Mouse (Mus musculus) adrenal gland, adult (tissue): ENCODE measurements around the gene Acot7.

ENCODE experiments used
- DNase-seq, 2 experiments: peaks; one replicate each; pipeline ENCODE4 v3.0.0; 2022 to 2023; ENCODE audit warnings: low spot score in 1 of 2; ENCODE audit not compliant: inconsistent age in 2 of 2

The Acot7 gene

DNA sequence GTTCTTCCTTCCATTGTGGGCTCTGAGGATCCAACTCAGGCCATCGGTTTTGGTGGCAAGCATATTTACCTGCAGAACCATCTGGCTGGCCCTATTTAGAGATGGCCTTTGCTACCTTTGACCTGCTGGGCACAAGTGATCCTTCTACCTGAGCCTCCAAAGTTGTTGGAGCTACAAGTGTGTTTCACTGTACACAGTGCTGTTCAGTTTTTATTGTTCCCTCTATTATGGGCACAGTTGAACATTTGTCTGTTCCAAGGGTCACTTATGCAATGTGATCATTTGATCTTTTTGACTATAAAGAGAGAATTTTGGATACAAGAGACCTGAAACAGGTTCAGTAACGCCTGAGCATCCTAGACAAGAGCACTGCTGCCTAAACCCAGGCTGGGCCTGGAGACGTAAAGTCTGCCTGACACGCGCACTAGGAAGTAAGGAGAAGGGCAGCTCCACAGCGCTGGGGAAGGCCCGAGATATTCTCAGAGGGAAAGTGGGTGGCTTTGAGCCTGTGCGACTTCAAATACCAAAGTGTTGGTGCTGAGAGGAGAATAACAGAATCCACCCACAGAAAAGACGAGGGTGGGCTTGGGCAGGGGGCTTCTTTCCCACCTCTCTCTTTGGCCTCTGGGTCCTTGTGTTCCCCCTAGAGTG, 65.4 kb downstream of the Acot7 start:
- DNase-seq = no peak

DNA sequence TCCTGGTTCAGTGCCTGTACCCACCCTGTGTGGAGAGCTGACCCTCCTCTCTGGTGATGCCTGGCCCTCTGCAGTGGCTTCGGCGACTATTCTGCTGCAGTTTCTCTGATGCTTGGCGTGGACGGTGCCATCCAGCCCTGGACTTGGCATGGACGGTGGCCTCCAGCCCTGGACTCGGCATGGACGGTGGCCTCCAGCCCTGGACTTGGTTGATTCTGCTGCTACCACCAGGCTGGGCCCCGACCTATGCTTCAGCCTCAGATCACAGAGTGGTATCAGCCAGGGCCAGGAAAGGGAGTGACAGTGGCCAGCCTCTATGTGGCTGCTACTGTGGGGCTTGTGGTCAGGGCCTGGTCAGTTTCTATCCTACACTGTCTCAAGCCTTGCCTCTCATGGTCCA, 66.0 kb downstream of the Acot7 start:
- DNase-seq = no peak

DNA sequence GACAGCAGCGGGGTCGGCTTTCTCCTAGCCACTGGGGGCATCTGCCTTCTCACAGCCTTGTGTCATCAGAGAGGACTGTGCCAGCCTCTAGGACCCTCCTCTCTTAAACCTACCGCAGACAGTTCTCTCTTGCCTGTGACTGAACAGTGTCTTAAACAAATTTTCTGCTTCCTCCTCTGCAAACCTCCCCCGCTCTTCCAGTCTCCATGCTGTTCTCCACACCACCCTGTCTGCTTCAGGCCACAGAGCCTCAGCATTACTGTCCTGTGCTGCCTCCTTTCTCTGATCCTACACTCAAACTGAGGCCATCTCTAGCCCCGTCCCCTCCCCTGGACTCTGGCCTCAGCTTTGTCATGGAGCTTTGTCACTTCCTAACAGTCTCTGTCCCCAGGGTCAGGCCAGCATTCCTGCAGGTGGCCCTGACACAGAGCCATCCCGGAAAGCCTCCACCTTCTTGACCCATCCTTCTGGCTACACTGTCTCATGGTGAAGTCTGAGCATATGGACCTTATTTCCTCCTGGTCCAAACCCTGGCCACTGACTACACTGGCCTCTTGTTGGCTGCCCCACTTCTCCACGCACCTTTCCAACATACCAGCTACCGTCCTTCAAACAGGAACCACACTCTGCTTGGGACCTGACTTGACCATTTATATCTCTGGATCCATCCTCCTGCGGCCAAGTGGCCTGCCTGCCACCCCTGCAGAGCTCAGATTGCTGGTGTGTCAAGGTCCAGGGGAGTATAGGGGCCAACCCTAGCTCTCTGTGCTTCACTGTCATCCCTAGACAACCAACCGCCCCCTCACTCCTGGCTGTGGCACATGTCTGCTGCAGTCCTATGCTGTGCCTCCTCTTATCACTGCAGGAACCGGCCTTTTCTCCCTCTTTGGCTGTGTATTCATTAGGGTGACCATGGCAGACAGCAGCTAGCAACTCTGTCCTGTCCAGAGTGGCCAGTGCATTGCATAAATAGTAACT, 66.9 kb downstream of the Acot7 start:
- DNase-seq = no peak

DNA sequence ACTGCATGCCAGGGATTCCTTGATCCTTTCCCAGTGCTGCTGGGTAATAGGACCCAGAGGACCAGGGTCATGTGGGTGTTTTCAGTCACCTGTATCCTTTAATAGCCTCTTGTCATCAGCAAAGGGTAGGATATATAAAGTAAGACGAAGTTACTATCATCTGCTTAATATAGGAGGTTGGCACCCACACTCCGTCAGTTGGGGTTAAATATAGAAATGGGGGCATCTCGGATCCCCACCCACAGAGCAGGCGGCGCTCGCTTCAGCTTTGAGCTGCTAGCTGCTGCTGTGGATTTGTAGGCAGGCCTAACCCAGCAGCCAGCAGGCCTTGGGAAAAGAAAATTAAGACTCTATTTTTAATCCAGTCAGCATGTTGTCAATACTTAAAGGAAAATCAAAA, 68.1 kb downstream of the Acot7 start:
- DNase-seq = no peak

DNA sequence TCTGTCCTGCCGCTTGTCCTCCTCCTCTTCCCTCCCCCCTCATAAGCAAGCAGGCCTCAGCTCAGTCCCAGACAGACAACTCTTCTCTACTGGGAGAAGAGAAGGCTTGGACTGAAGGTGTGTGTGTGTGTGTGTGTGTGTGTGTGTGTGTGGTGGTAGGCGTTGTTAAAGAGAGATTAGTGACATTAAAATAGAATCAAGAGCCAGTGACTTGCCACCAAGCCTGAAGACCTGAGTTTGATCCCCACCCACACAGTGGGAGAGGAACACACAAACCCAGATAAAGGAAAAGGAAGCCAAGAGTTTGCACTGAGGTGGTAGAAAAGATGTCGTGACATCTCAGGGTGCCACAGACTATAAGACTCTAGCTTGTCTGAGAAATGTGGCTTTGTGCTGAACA, 69.3 kb downstream of the Acot7 start:
- no peak for DNase-seq

DNA sequence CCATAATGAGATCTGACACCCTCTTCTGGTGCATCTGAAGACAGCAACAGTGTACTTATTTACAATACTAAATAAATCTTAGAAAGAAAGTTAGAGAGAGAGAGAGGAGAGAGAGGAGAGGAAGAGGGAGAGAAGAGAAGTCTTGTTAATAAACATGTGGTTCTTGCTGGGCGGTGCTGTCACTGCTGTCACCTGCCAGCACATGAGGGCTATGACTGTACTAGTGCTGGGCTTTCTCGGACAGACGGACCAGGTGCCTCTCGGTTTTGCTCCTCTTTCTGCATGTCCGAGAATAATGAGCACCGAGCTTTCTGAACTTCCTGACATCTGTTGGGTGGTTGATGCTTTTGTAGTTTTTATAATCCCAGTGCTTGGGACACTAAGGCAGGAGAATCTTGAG, 72.7 kb downstream of the Acot7 start:
- no peak for DNase-seq

DNA sequence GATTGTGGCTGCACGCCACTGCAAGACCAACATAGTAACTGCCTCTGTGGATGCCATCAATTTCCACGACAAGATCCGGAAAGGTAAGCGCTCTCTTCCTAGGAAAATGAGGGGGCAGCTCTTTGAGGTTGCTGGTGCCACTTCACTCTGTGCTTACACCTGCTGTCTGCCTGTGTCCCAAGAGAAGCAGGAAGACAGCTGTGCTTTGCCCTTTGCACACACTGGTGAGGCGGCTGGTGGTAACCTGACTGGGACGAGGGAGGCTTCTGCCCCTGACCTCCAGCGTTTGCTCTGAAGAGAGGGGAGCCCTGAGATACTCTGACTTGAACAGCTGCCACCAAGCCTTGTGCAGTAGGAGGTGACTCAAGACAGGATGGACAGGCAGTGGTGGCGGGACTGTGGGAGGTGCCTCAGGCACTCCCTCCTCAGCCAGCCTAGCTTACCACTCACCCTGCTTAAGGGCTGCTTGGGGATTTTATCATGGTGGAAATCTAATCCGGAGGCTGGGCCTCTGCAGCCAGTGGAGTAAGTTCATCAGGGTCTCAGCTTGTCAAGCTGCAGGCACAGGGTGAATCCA, 75.3 kb downstream of the Acot7 start:
- DNase-seq = peak; percentile 27 to 81

- DNase-seq = peak in 1 of 2 experiments; percentile 62
These were observed 79.1 kb downstream of the Acot7 start for GRCm38 (mm10) chr4:152257070-152257469.

GRCm38 (mm10) chr4:152260451-152260850, 82.5 kb downstream of the Acot7 start:
- DNase-seq = peak; percentile 31 to 76

DNA sequence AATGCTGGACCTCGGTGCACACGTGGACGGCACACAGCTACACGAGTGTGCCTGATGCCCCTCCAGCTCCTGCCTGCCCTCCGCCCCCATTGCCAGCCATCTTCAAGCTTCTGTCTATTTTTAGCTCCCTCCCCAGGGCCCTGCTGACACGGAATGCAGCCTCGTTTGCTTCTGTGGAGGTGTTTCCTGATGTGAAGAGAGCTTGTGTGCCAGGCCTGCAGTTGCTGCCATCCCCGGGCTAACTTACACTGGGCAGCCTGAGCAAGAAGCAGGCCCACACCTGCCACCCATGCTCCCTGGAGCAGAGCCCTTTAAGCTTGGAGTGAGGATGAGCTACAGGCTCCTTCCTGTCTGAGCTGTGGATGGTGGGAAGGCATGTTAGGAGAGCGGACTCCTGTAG, 84.3 kb downstream of the Acot7 start:
- DNase-seq = no peak

GRCm38 (mm10) chr4:152263089-152263488, 85.2 kb downstream of the Acot7 start:
- no peak for DNase-seq

DNA sequence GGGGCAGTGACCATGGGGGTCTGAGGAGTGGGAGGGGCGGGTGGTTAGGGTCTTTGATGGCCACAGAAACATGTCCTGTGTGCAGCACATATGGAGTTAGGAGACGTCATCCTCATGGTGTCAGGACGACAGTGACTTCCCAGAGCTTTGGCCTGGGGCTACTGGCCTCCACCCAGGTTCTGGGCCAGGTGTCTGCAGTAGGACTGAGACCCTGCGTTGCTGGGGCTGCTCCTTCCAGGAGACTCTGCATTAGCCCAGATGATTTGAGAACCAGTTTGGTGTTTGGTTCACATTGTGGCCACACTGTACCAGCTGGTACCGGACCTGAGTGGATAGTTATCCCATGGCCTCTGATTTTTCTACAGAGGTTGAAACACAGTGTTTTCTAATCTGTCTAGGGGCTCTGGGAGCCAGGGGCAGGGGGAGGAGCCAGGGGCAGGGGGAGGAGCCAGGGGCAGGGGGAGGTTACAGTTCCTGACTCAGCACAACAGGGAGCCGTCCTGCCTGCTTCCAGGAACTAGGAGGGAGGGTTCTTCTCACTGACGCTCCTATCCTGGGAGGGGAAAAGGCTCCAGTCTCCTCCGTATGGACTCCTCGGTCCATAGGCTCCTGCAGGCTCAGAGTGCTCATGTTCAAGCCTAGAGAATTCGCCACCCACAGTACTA, 85.7 kb downstream of the Acot7 start:
- DNase-seq = no peak

DNA sequence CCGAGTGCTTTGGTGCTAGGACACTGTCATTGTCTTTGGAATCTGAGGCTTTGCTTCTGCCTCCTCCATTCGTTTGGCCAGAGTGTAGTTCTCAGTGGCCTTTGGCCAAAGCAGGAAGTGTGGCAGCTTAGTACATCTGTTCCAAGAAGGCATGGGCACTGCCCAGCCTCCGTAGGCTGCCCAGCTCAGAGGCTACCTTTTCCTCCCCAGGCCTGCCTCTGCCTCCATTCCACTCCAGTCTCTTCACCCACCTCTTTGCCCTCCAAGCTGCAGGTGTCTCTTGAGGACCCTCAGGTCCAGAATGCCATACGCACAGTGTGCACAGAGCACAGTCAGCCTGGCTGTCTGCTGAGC, 86.2 kb downstream of the Acot7 start:
- no peak for DNase-seq

DNA sequence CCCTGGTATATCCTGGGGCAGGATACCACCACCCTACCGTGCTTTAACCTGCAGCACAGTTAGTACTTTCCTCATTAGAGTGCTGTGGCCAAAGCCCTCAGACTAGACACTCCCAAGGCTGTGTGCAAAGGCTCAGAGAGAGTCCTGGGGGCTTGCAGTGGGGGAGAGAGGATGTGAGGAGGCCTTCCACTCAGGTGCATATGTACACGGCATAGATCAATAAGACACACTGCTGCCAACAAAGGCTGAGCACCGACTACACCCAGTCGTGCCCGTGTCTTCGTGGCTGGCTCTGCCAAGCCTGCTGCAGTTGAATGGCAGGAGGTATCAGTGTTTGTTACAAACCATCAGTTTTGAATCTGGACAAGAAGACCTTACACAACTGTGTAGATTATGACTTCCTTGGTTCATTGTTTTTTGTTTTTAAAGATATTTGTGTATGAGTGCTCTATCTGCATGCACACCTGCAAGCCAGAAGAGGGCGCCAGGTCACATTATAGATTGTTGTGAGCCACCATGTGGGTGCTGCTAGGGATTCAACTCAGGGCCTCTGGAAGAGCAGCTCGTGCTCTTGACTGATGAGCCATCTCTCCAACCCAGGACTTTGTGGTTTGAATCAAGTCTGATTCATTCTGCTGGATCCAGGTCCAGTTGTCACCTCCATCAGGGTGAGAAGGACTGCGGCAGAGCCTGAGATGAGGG, 87.1 kb downstream of the Acot7 start:
- no peak for DNase-seq

DNA sequence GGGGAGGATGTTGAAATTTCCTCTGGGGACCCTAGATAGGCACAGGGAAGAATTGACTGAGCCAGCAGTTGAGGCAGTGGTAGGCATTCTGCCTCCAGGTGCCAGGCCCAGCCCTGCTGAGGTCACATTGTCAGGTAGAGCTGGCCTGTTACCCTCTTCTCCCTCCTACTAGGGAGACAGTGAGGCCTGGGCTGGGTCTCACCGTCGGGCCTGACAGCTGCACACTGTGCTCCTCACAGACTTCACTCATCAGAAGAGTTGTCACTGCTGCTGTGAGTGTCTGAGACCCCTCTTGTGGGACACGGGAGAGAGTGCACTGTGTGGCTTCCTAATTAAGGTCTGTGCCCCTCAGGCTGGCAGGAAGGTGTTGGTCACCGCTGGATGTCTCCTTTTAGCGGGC, 87.9 kb downstream of the Acot7 start:
- no peak for DNase-seq

GRCm38 (mm10) chr4:152266236-152266895, 88.4 kb downstream of the Acot7 start:
- no peak for DNase-seq

DNA sequence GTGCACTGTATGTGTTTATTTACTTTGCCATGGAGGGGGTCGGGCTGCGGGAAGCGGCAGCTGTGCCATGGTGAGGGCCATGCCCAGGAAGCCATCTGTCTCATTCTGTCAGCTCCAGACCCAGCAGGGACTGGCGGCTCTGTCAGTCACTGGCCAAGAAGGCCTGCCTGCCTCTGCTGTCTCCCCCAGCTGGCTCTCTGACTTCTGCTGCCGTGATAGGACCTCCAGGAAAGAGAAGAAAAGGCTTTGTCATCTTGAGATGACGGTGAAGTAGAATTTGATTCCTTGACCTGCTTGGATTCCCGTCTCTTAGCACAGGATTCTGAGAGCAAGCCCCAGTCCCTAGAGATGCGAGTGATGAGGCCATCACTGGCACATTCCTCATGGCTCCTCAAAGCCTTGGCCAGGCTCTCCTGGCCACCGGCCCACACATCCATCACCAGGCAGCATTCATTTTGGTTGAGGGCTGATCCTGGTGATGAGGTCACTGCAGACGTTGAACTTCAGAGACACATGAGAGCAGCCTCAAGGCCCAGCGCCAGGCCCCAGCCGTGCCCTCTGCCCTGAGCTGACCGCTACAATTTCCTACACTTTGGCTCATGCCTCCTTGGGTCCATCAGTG, 89.9 kb downstream of the Acot7 start:
- DNase-seq = peak; percentile 50 to 87

DNA sequence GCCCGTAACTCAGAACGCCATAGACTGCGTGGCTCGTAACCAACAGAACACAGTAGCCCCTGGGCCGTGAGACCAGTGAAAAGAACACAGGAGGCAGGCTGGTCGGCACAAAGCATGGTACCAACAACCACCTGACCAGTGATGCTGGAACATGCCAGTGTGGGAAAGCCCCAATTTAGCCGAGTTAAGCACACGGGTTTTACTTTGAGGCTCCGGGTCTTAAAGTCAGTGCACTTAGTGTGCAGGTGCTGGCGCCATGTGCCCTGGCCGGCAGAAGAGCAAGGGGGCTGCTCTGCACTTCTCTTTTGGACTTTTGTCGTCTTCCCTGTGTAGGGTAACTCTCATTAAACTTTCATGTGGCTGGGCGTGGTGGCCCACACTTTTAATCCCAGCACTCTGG, 92.0 kb downstream of the Acot7 start:
- DNase-seq = no peak

DNA sequence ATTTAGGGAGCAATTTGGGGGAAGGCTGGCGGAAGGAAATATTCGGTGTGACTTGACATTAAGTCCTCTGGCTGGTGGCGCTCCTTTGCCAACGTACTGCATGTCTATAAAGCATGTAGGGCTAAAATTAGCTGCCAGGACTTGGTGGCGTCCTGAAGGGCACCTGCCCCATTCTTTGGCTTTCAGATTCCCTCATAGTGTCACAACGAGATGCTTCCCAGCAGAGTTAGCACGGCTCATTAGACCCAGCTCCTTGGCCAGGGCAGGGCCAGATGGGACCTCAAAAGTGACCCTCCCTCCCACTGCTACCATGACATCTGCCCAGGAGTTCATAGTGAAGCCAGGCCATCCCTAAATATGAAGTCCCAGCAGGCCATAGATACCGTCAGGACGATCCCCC, 92.7 kb downstream of the Acot7 start:
- DNase-seq = no peak

DNA sequence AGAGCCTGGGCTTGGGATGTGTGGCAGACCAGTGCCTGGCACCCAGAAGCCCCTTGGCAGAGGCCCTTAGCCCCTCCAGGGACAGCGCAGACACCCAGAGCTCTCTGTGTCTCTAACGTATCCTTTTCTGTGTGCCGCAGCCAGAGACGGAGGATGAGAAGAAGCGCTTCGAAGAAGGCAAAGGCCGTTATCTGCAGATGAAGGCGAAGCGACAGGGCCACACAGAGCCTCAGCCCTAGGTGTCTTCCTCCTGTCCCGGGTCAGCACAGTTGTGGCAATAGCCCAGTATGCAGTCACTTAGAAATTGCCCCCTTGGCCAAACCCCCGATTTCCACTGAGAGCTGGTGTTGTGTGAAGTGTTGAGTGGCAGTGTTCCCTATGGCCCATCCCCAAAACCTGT, 93.4 kb downstream of the Acot7 start:
- no peak for DNase-seq
